Mouse (Mus musculus) embryonic facial prominence, embryonic 14.5 days (tissue): ENCODE results near the gene Card10. TPM values are rescaled to one million over a fixed set of nuclear protein-coding genes. Genes with fewer than 3 reads are reported as not detected.

ENCODE experiments used
- ATAC-seq: fragments of 200-750 bp; cut with Nextera tagmentation; 2 replicates; pipeline ENCODE4 v1.8.0; 2017; ENCODE audit warnings: low read depth, moderate number of reproducible peaks, moderate TSS enrichment
- DNase-seq: peaks from one replicate; pipeline ENCODE4 v3.0.0-alpha.2; 2015; ENCODE audit warnings: low spot score
- H3K27ac ChIP-seq: fragments of 300-500 bp; sonication (generic); replicated peaks from 2 replicates; pipeline ENCODE4 v1.5.1; 2014; ENCODE audit warnings: low read depth, mild to moderate bottlenecking, low read length, moderate library complexity
- H3K27me3 ChIP-seq: fragments of 300-500 bp; sonication (generic); replicated peaks from 2 replicates; pipeline ENCODE4 v1.6.1; 2014; ENCODE audit warnings: low read length; ENCODE audit not compliant: control insufficient read depth, insufficient read depth
- H3K36me3 ChIP-seq: fragments of 300-500 bp; sonication (generic); 2 replicates; pipeline ENCODE4 v1.6.1; 2014; ENCODE audit warnings: low read length, mixed read lengths; ENCODE audit not compliant: control insufficient read depth, insufficient read depth
- H3K4me1 ChIP-seq: fragments of 300-500 bp; sonication (generic); 2 replicates; pipeline ENCODE4 v1.6.1; 2014; ENCODE audit warnings: antibody characterized with exemption, low read length; ENCODE audit not compliant: control insufficient read depth, insufficient read depth
- H3K4me2 ChIP-seq: fragments of 300-500 bp; sonication (generic); 2 replicates; pipeline ENCODE4 v1.6.1; 2014; ENCODE audit warnings: low read depth, mild to moderate bottlenecking, low read length, moderate library complexity, mixed read lengths
- H3K4me3 ChIP-seq: fragments of 300-500 bp; sonication (generic); 2 replicates; pipeline ENCODE4 v1.5.1; 2014; ENCODE audit warnings: low read depth, mild to moderate bottlenecking, low read length
- H3K9ac ChIP-seq: fragments of 300-500 bp; sonication (generic); 2 replicates; pipeline ENCODE4 v1.6.1; 2014; ENCODE audit warnings: low read depth, mild to moderate bottlenecking, low read length, moderate library complexity, mixed read lengths
- H3K9me3 ChIP-seq: fragments of 300-500 bp; sonication (generic); 2 replicates; pipeline ENCODE4 v1.6.1; 2016; ENCODE audit warnings: low read length; ENCODE audit not compliant: control insufficient read depth
- WGBS: fragments of 180-500 bp; shearing (Covaris S2); extraction: QIAGEN DNeasy Blood & Tissue Kit; methylation state at CpG from one replicate; pipeline ENCODE4 v1.1.7; 2014; 5-methylcytosine and 5-hydroxymethylcytosine counted together
- polyA plus RNA-seq: library from polyadenylated mRNA; unstranded; fragments of >200 nt; fragmentation: Nextera tagmentation; extraction: Ambion mirVana; gene quantifications from 2 replicates; pipeline ENCODE4 v1.2.1, GENCODE M21; 2014

Card10 gene
- polyA plus RNA-seq, 1 experiment from 2014 or later = 6.1 TPM

GRCm38 (mm10) chr15:78736681-78737100 is 66.2 kb downstream of the Card10 start:
- WGBS = 37% methylated on average over 7 of the region's 7 CpGs
- H3K27me3 ChIP-seq = 0 out of 2 replicates have a peak, but pooled peaks cover 3% of the 10 kb centered on the region
- H3K4me3 ChIP-seq = no peak overlapping the region
- no peak overlapping the region for H3K27ac ChIP-seq
- no peak; the same call in 1 of the 2 replicates for ATAC-seq
- DNase-seq = no peak
- H3K4me2 ChIP-seq = no peak overlapping the region
- no peaks in the 10 kb centered on the region for H3K9me3 ChIP-seq
- H3K4me1 ChIP-seq = 0 out of 2 replicates have a peak, but pooled peaks cover 3% of the 10 kb centered on the region
- no peak overlapping the region for H3K9ac ChIP-seq
- H3K36me3 ChIP-seq = no peaks in the 10 kb centered on the region

GRCm38 (mm10) chr15:78736181-78736579 is 66.7 kb downstream of the Card10 start:
- H3K9me3 ChIP-seq = no peaks in the 10 kb centered on the region
- ATAC-seq (no peak), DNase-seq (no peak)
- no peak overlapping the region for H3K4me2 ChIP-seq
- H3K9ac ChIP-seq = no peak overlapping the region
- 0 out of 2 replicates have a peak, but pooled peaks cover 3% of the 10 kb centered on the region for H3K4me1 ChIP-seq
- H3K36me3 ChIP-seq = no peaks in the 10 kb centered on the region
- WGBS = 65% methylated on average over 3 of the region's 3 CpGs
- H3K27me3 ChIP-seq = 0 out of 2 replicates have a peak, but pooled peaks cover 3% of the 10 kb centered on the region
- no peak overlapping the region for H3K27ac ChIP-seq
- H3K4me3 ChIP-seq = no peak overlapping the region

GRCm38 (mm10) chr15:78735431-78736180 is 67.2 kb downstream of the Card10 start:
- H3K27ac ChIP-seq = no peak overlapping the region
- H3K36me3 ChIP-seq = no peaks in the 10 kb centered on the region
- H3K9ac ChIP-seq = no peak overlapping the region
- no peak overlapping the region for H3K4me2 ChIP-seq
- WGBS = 35% methylated on average over 17 of the region's 17 CpGs
- 0 out of 2 replicates have a peak, but pooled peaks cover 3% of the 10 kb centered on the region for H3K4me1 ChIP-seq
- no peaks in the 10 kb centered on the region for H3K9me3 ChIP-seq
- DNase-seq = no peak
- H3K27me3 ChIP-seq = 0 out of 2 replicates have a peak, but pooled peaks cover 3% of the 10 kb centered on the region
- H3K4me3 ChIP-seq = no peak overlapping the region
- ATAC-seq = peak; percentile 53; the same call in 1 of the 2 replicates

GRCm38 (mm10) chr15:78731830-78732229 is 71.0 kb downstream of the Card10 start:
- ATAC-seq (no peak), DNase-seq (no peak)
- H3K4me1 ChIP-seq = 0 out of 2 replicates have a peak, but pooled peaks cover 3% of the 10 kb centered on the region
- no peak overlapping the region for H3K4me2 ChIP-seq
- no peaks in the 10 kb centered on the region for H3K9me3 ChIP-seq
- H3K9ac ChIP-seq = no peak overlapping the region
- H3K36me3 ChIP-seq = no peaks in the 10 kb centered on the region
- H3K4me3 ChIP-seq = no peak overlapping the region
- H3K27me3 ChIP-seq = no peaks in the 10 kb centered on the region
- no peak overlapping the region for H3K27ac ChIP-seq
- WGBS = 53% methylated on average over 4 of the region's 4 CpGs

- WGBS = 83% methylated on average over 12 of the region's 12 CpGs
- no peaks in the 10 kb centered on the region for H3K4me1 ChIP-seq
- H3K36me3 ChIP-seq = no peaks in the 10 kb centered on the region
- H3K27me3 ChIP-seq = no peaks in the 10 kb centered on the region
- H3K4me2 ChIP-seq = no peak overlapping the region
- no peaks in the 10 kb centered on the region for H3K9me3 ChIP-seq
- H3K9ac ChIP-seq = no peak overlapping the region
- H3K4me3 ChIP-seq = no peak overlapping the region
- ATAC-seq (no peak), DNase-seq (no peak)
- H3K27ac ChIP-seq = no peak overlapping the region
These were observed 72.4 kb downstream of the Card10 start for GRCm38 (mm10) chr15:78730315-78731049.

GRCm38 (mm10) chr15:78726697-78727096 is 76.1 kb downstream of the Card10 start:
- ATAC-seq (no peak), DNase-seq (no peak)
- no peak overlapping the region for H3K4me2 ChIP-seq
- no peak overlapping the region for H3K9ac ChIP-seq
- H3K27me3 ChIP-seq = no peaks in the 10 kb centered on the region
- H3K36me3 ChIP-seq = no peaks in the 10 kb centered on the region
- H3K4me3 ChIP-seq = no peak overlapping the region
- no peaks in the 10 kb centered on the region for H3K9me3 ChIP-seq
- H3K27ac ChIP-seq = no peak overlapping the region
- 63% methylated on average over 7 of the region's 7 CpGs for WGBS
- H3K4me1 ChIP-seq = no peaks in the 10 kb centered on the region

Other genes starting within 250 kb of the Card10 start
- 27.9 and 29.2 TPM in 2 replicates for gene Rac2, start 230.3 kb downstream of the Card10 start, polyA plus RNA-seq
- 6.9 and 7.2 TPM in 2 replicates for gene Cyth4, start 206.0 kb downstream of the Card10 start, polyA plus RNA-seq
- gene Elfn2, start 84.3 kb downstream of the Card10 start, polyA plus RNA-seq = 0.18 and 0.28 TPM in 2 replicates
- gene Mfng, start 29.6 kb downstream of the Card10 start, polyA plus RNA-seq = 13.6 and 13.7 TPM in 2 replicates
- gene Cdc42ep1, start 39.6 kb upstream of the Card10 start, polyA plus RNA-seq = 30.8 and 36.1 TPM in 2 replicates
- 0.89 and 1.4 TPM in 2 replicates for gene Lgals2, start 52.5 kb upstream of the Card10 start, polyA plus RNA-seq
- gene Gga1, start 74.1 kb upstream of the Card10 start, polyA plus RNA-seq = 42.5 and 46.9 TPM in 2 replicates
- 0.58 and 0.98 TPM in 2 replicates for gene Gm49510, start 96.6 kb upstream of the Card10 start, polyA plus RNA-seq
- 40.8 and 44.1 TPM in 2 replicates for gene Sh3bp1, start 96.7 kb upstream of the Card10 start, polyA plus RNA-seq
- 19.6 and 21.0 TPM in 2 replicates for gene Pdxp, start 110.9 kb upstream of the Card10 start, polyA plus RNA-seq
- 2,628 and 2,877 TPM in 2 replicates for gene Lgals1, start 123.7 kb upstream of the Card10 start, polyA plus RNA-seq
- gene Nol12, start 131.9 kb upstream of the Card10 start, polyA plus RNA-seq = 51.1 and 54.3 TPM in 2 replicates
- 46.2 and 47.4 TPM in 2 replicates for gene Triobp, start 144.7 kb upstream of the Card10 start, polyA plus RNA-seq
- gene H1f0, start 225.4 kb upstream of the Card10 start, polyA plus RNA-seq = 168 and 202 TPM in 2 replicates
- not detected in 2 replicates for gene Galr3, start 238.8 kb upstream of the Card10 start, polyA plus RNA-seq